Mouse (Mus musculus): ENCODE measurements around the gene Borcs8. TPM values are rescaled to one million over a fixed set of nuclear protein-coding genes. Genes with fewer than 3 reads are reported as not detected.

The Borcs8 gene
- total and polyA plus RNA-seq, 3 experiments = 22.6 to 46.6 (median 23.7) TPM

DNA sequence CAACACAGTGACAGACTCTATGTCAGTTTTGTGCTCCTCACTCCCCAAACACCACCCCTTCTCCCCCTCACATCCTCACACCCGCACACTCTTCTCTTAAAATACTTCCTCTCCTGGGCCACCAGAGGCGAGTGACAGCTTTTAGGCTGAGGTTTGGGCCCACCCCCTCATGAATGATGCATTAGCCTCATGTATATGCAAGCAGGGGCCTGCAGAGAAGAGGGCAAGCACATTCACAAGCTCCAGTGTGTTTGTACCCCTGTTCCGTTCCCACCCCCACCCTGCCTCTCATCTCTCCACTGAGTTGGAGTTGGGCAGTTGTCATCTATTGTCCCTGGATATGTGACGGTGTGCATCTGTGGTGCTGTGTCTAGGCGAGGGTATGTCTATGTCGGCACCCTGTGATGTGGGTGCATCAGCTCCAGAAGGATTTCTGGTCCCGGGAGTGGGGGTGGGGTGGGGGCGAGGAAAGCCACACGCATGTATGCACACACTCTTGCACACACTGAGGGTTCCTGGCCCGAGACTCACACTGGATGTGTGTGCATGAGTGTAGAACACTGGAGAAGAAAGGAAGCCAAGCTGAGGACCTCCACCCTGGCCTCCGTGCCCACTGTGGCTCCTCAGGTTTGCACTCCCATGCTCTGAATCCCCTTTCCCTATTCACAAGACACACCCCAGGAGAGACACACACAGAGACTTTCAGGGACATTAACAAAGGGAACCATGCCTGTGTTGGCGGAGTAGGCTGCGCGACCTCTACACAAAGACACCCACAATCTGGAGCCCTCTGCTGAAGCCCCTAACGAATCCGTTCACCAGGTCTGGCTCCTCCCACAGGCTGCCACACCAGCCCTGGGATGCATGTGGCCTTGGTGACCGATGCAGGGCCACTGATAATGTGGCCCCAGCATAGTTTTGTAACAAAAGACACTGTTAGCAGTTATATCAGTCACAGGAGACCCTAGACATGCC, 20.3 kb upstream of the Borcs8 start:
- no peak overlapping the region for H3K4me3 ChIP-seq
- 22% methylated on average over 17 of the region's 17 CpGs for WGBS
- no peaks in the 10 kb centered on the region for H3K4me1 ChIP-seq (ENCODE audit: control insufficient read depth, insufficient read depth, low read length)
- intact Hi-C loops (cut with DNase I) = no loop called here
- no peaks in the 10 kb centered on the region for H3K79me2 ChIP-seq (replicated peaks; ENCODE audit: control insufficient read depth, insufficient read depth, low read length)
- no peak for TF ChIP-seq CTCF (IDR thresholded peaks at IDR 0.05)
- TF ChIP-seq EP300 (IDR thresholded peaks at IDR 0.05; ENCODE audit: insufficient read depth, low read depth, low read length) = no peak
- TF ChIP-seq POLR2A (IDR thresholded peaks at IDR 0.05; ENCODE audit: insufficient read depth, low read depth, low read length) = no peak
- no peaks in the 10 kb centered on the region for H3K36me3 ChIP-seq (ENCODE audit: control insufficient read depth, insufficient read depth, low read length)
- DNase-seq = no peak
- no peak overlapping the region for H3K27ac ChIP-seq
- H3K9ac ChIP-seq (ENCODE audit: low read depth, low read length) = no peak overlapping the region
- peaks cover 1% of the 10 kb centered on the region; the same call in 1 of the 2 replicates for H3K27me3 ChIP-seq (ENCODE audit: control insufficient read depth, insufficient read depth, low read length)

DNA sequence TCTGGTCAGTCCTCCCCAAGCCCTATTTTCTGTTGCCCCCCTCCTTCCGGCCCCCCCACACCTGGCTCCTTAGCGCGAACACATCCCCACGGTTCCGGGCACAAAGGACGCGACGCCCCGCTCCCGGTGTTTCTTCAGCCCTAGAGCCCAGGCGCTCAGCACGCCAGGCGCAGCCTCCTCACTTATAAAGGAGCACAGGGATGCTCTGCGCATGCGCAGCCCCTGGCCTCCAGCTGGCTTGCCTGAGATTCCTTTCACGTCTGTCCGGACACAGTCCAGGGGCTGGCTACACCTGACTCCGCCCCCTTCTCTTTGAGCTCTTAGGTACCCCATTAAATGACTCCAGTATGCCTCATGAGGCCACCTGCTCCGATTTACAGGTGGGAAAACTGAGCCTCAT, 18.6 kb upstream of the Borcs8 start, which contains the start of gene Ncan:
TSS of gene Ncan (minus strand) at position 207 of the 400 bp plus-strand sequence.
- no peaks in the 10 kb centered on the region for H3K4me1 ChIP-seq (ENCODE audit: control insufficient read depth, insufficient read depth, low read length)
- peak in 1 of 2 experiments; percentile 26 for DNase-seq
- TF ChIP-seq CTCF (IDR thresholded peaks at IDR 0.05) (no peak), EP300 (IDR thresholded peaks at IDR 0.05; ENCODE audit: insufficient read depth, low read depth, low read length) (no peak), POLR2A (IDR thresholded peaks at IDR 0.05; ENCODE audit: insufficient read depth, low read depth, low read length) (no peak)
- no peaks in the 10 kb centered on the region for H3K79me2 ChIP-seq (replicated peaks; ENCODE audit: control insufficient read depth, insufficient read depth, low read length)
- intact Hi-C loops (cut with DNase I) = loop anchor here (5.0 kb wide), 1 partner anchor 203 kb away; no protein-coding TSS in a partner anchor
- WGBS = 2% methylated on average over 19 of the region's 19 CpGs
- H3K9ac ChIP-seq (ENCODE audit: low read depth, low read length) = no peak within 1 kb of the TSS
- peaks cover 1% of the 10 kb centered on the region; the same call in 1 of the 2 replicates for H3K27me3 ChIP-seq (ENCODE audit: control insufficient read depth, insufficient read depth, low read length)
- no peak within 1 kb of the TSS for H3K4me3 ChIP-seq
- H3K27ac ChIP-seq = no peak within 1 kb of the TSS
- no peaks in the 10 kb centered on the region for H3K36me3 ChIP-seq (ENCODE audit: control insufficient read depth, insufficient read depth, low read length)

- Histone ChIP-seq H3K4me3 (no peak overlapping the region), H3K79me2 (replicated peaks; ENCODE audit: control insufficient read depth, insufficient read depth, low read length) (no peaks in the 10 kb centered on the region), H3K9ac (ENCODE audit: low read depth, low read length) (no peak overlapping the region), H3K27me3 (ENCODE audit: control insufficient read depth, insufficient read depth, low read length) (peaks cover 1% of the 10 kb centered on the region; the same call in 1 of the 2 replicates), H3K27ac (no peak overlapping the region), H3K4me1 (ENCODE audit: control insufficient read depth, insufficient read depth, low read length) (no peaks in the 10 kb centered on the region), H3K36me3 (ENCODE audit: control insufficient read depth, insufficient read depth, low read length) (no peaks in the 10 kb centered on the region)
- 48% methylated on average over 2 of the region's 2 CpGs for WGBS
- no peak for DNase-seq
- TF ChIP-seq CTCF (IDR thresholded peaks at IDR 0.05) (peak; percentile 79), POLR2A (IDR thresholded peaks at IDR 0.05; ENCODE audit: insufficient read depth, low read depth, low read length) (no peak)
- intact Hi-C loops (cut with DNase I) = loop anchor here (5.0 kb wide), 1 partner anchor 206 kb away; no protein-coding TSS in a partner anchor
These were observed 16.4 kb upstream of the Borcs8 start for GRCm38 (mm10) chr8:70122863-70123262.

GRCm38 (mm10) chr8:70124992-70125391, 14.3 kb upstream of the Borcs8 start:
- intact Hi-C loops (cut with DNase I) = loop anchor here (5.0 kb wide), 1 partner anchor 208 kb away; no protein-coding TSS in a partner anchor
- H3K9ac ChIP-seq (ENCODE audit: low read depth, low read length) = no peak overlapping the region

DNA sequence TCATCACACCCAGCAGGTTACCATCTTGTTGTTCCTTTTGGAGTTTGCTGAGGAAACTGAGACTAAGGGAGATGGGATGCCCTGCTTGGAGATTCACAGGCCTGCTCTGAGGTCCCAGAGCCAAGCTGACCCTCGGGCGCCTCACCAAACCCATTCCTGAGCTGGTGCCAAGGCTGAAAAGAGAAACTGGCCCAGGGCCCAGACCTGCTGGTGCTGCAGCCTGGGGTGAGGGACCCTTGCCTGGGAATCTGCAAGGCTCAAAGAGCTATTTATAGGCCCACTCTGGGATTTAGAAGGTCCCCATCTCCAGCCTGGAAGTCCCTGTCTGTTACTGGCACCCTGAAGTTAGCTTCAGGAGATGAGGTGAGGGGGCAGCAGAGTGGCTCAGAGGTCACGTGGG, 10.9 kb upstream of the Borcs8 start:
- Histone ChIP-seq H3K4me3 (no peak overlapping the region), H3K27ac (peak overlapping the region; percentile 68), H3K9ac (ENCODE audit: low read depth, low read length) (no peak overlapping the region), H3K4me1 (ENCODE audit: control insufficient read depth, insufficient read depth, low read length) (peaks cover 9% of the 10 kb centered on the region), H3K79me2 (replicated peaks; ENCODE audit: control insufficient read depth, insufficient read depth, low read length) (no peaks in the 10 kb centered on the region), H3K36me3 (ENCODE audit: control insufficient read depth, insufficient read depth, low read length) (no peaks in the 10 kb centered on the region), H3K27me3 (ENCODE audit: control insufficient read depth, insufficient read depth, low read length) (no peaks in the 10 kb centered on the region)
- intact Hi-C loops (cut with DNase I) = no loop called here
- DNase-seq = peak; percentile 76 to 84
- TF ChIP-seq POLR2A (IDR thresholded peaks at IDR 0.05; ENCODE audit: insufficient read depth, low read depth, low read length) = no peak
- TF ChIP-seq EP300 (IDR thresholded peaks at IDR 0.05; ENCODE audit: insufficient read depth, low read depth, low read length) = no peak
- no peak for TF ChIP-seq CTCF (IDR thresholded peaks at IDR 0.05)
- 55% methylated on average over 3 of the region's 3 CpGs for WGBS

More at GRCm38 (mm10) chr8:70124992-70125391, 14.3 kb upstream of the Borcs8 start:
- 59% methylated on average over 8 of the region's 8 CpGs for whole genome bisulfite sequencing
- Histone ChIP-seq H3K79me2 (replicated peaks; ENCODE audit: control insufficient read depth, insufficient read depth, low read length) (no peaks in the 10 kb centered on the region), H3K36me3 (ENCODE audit: control insufficient read depth, insufficient read depth, low read length) (no peaks in the 10 kb centered on the region), H3K27me3 (ENCODE audit: control insufficient read depth, insufficient read depth, low read length) (no peaks in the 10 kb centered on the region; the same call in 1 of the 2 replicates), H3K27ac (no peak overlapping the region), H3K4me1 (ENCODE audit: control insufficient read depth, insufficient read depth, low read length) (peaks cover 6% of the 10 kb centered on the region), H3K4me3 (no peak overlapping the region)
- TF ChIP-seq EP300 (IDR thresholded peaks at IDR 0.05; ENCODE audit: insufficient read depth, low read depth, low read length) (no peak), CTCF (IDR thresholded peaks at IDR 0.05) (no peak), POLR2A (IDR thresholded peaks at IDR 0.05; ENCODE audit: insufficient read depth, low read depth, low read length) (no peak)
- no peak for DNase-seq
